Mouse (Mus musculus) cortical plate, adult 2 months (tissue): ENCODE data around the gene Fam171a2.

Experiments used
- CTCF ChIP-seq: fragments of 200-500 bp; IDR thresholded peaks from 2 replicates; pipeline ENCODE4 v1.5.1; 2011; ENCODE audit warnings: mild to moderate bottlenecking, control low read depth, low read length; ENCODE audit not compliant: insufficient read depth; ENCODE audit errors: extremely low read depth
- POLR2A ChIP-seq: fragments of 200-500 bp; IDR thresholded peaks from 2 replicates; pipeline ENCODE4 v1.6.1; 2011; ENCODE audit warnings: mild to moderate bottlenecking, low read length, control low read depth; ENCODE audit not compliant: insufficient read depth; ENCODE audit errors: extremely low read depth

- TF ChIP-seq CTCF (0 out of 2 replicates have a peak, but pooled peaks have one; percentile 20), POLR2A (peak; percentile 61)
Observed at GRCm38 (mm10) chr11:102447497-102447896, at the start of gene Fam171a2.
